Comparison of ENCODE assay signal across 8 mouse cellular contexts in genomic region chr6:126791964-126792363, GRCm38 (mm10). TPM values are rescaled to one million over a fixed set of nuclear protein-coding genes. Genes with fewer than 3 reads are reported as not detected.
A peak's percentile ranks its signal among the peaks of the same experiment; 100 is the strongest.
DNase-seq lines count a peak whose midpoint lies in the region; ATAC-seq and TF ChIP-seq lines count a peak whose summit lies in the region.

No protein-coding gene starts in this region.

- DNase-seq in forebrain, embryonic 10.5 days (ENCODE audit: extremely low spot score, low spot score) = peak; percentile 17
- DNase-seq in forebrain, embryonic 14.5 days (ENCODE audit: low spot score) = no peak
- peak; percentile 42 for DNase-seq in 3T3-L1 (ENCODE audit: low read depth, low spot score)
- DNase-seq in heart, postnatal 0 days (ENCODE audit: low spot score) = peak; percentile 28
- peak; percentile 21 to 45 for DNase-seq in layer of hippocampus, postnatal 36 days
- no peak for DNase-seq in cerebellum, adult 11-12 months

- no peak for TF ChIP-seq EP300 in heart, postnatal 0 days (IDR thresholded peaks at IDR 0.05; ENCODE audit: low read depth)

- H3K4me3 ChIP-seq in forebrain, embryonic 10.5 days = peak overlapping the region; percentile 24; the same call in 1 of the 2 replicates
- no peak overlapping the region for H3K4me3 ChIP-seq in forebrain, embryonic 14.5 days (ENCODE audit: low read depth, low read length)
- H3K4me3 ChIP-seq in brown adipose tissue, adult 24 weeks (ENCODE audit: insufficient read depth, low read depth, low read length) = peak overlapping the region; percentile 50
- peak overlapping the region; percentile 32 for H3K4me3 ChIP-seq in heart, postnatal 0 days (ENCODE audit: low read depth, low read length)
- no peak overlapping the region for H3K4me3 ChIP-seq in midbrain, embryonic 16.5 days (ENCODE audit: low read depth, low read length)

- ATAC-seq in forebrain, embryonic 14.5 days = no peak
- no peak for ATAC-seq in heart, postnatal 0 days (ENCODE audit: insufficient read depth, low read depth)
- ATAC-seq in midbrain, embryonic 16.5 days = no peak

- H3K4me1 ChIP-seq in forebrain, embryonic 10.5 days = no peaks in the 10 kb centered on the region
- H3K4me1 ChIP-seq in forebrain, embryonic 14.5 days (ENCODE audit: control insufficient read depth, insufficient read depth, low read length) = no peaks in the 10 kb centered on the region
- H3K4me1 ChIP-seq in brown adipose tissue, adult 24 weeks (ENCODE audit: control insufficient read depth, insufficient read depth, insufficient read length, low read length) = no peaks in the 10 kb centered on the region
- no peaks in the 10 kb centered on the region for H3K4me1 ChIP-seq in heart, postnatal 0 days (ENCODE audit: control insufficient read depth, insufficient read depth)
- H3K4me1 ChIP-seq in midbrain, embryonic 16.5 days (ENCODE audit: control insufficient read depth, insufficient read depth, low read length) = no peaks in the 10 kb centered on the region

- H3K27ac ChIP-seq in forebrain, embryonic 10.5 days = no peak overlapping the region
- H3K27ac ChIP-seq in forebrain, embryonic 14.5 days (ENCODE audit: low read depth, low read length) = no peak overlapping the region
- H3K27ac ChIP-seq in brown adipose tissue, adult 24 weeks (replicated peaks; ENCODE audit: low read depth, low read length) = no peak overlapping the region
- no peak overlapping the region for H3K27ac ChIP-seq in heart, postnatal 0 days (ENCODE audit: low read depth)
- no peak overlapping the region for H3K27ac ChIP-seq in midbrain, embryonic 16.5 days (ENCODE audit: low read length)

- no peak overlapping the region for H3K9ac ChIP-seq in forebrain, embryonic 14.5 days (ENCODE audit: low read length)
- H3K9ac ChIP-seq in heart, postnatal 0 days (replicated peaks; ENCODE audit: low read depth, low read length) = no peak overlapping the region
- peak overlapping the region; percentile 42; the same call in 1 of the 2 replicates for H3K9ac ChIP-seq in midbrain, embryonic 16.5 days (ENCODE audit: low read depth, low read length)

- WGBS in forebrain, embryonic 10.5 days = 33% methylated on average over 12 of the region's 12 CpGs
- 33% methylated on average over 12 of the region's 12 CpGs for WGBS in forebrain, embryonic 14.5 days
- WGBS in heart, postnatal 0 days = 27% methylated on average over 12 of the region's 12 CpGs
- 33% methylated on average over 12 of the region's 12 CpGs for WGBS in midbrain, embryonic 16.5 days

- TF ChIP-seq CTCF in heart, postnatal 0 days (IDR thresholded peaks at IDR 0.05; ENCODE audit: low read depth) = peak; percentile 54

- no peaks in the 10 kb centered on the region for H3K36me3 ChIP-seq in forebrain, embryonic 10.5 days (replicated peaks)
- no peaks in the 10 kb centered on the region for H3K36me3 ChIP-seq in forebrain, embryonic 14.5 days (ENCODE audit: control insufficient read depth, insufficient read depth, low read length)
- no peaks in the 10 kb centered on the region for H3K36me3 ChIP-seq in heart, postnatal 0 days (replicated peaks; ENCODE audit: control insufficient read depth, insufficient read depth, low read length)
- H3K36me3 ChIP-seq in midbrain, embryonic 16.5 days (ENCODE audit: control insufficient read depth, insufficient read depth, low read length) = no peaks in the 10 kb centered on the region

- H3K27me3 ChIP-seq in forebrain, embryonic 10.5 days (ENCODE audit: poor library complexity, severe bottlenecking) = no peaks in the 10 kb centered on the region
- H3K27me3 ChIP-seq in forebrain, embryonic 14.5 days (replicated peaks; ENCODE audit: control insufficient read depth, insufficient read depth, low read length) = no peaks in the 10 kb centered on the region
- no peaks in the 10 kb centered on the region for H3K27me3 ChIP-seq in heart, postnatal 0 days (ENCODE audit: control insufficient read depth, insufficient read depth, low read length)
- no peaks in the 10 kb centered on the region; the same call in 1 of the 2 replicates for H3K27me3 ChIP-seq in midbrain, embryonic 16.5 days (ENCODE audit: control insufficient read depth, insufficient read depth, low read depth, low read length)

- H3K9me3 ChIP-seq in forebrain, embryonic 10.5 days = no peaks in the 10 kb centered on the region
- peaks cover 3% of the 10 kb centered on the region; the same call in 1 of the 2 replicates for H3K9me3 ChIP-seq in forebrain, embryonic 14.5 days (replicated peaks; ENCODE audit: control insufficient read depth, low read length)
- H3K9me3 ChIP-seq in heart, postnatal 0 days (replicated peaks; ENCODE audit: control insufficient read depth, low read length) = no peaks in the 10 kb centered on the region
- no peaks in the 10 kb centered on the region for H3K9me3 ChIP-seq in midbrain, embryonic 16.5 days (replicated peaks; ENCODE audit: control insufficient read depth, low read length, poor library complexity, severe bottlenecking)

- H3K4me2 ChIP-seq in forebrain, embryonic 14.5 days (ENCODE audit: low read length) = no peak overlapping the region
- H3K4me2 ChIP-seq in heart, postnatal 0 days (ENCODE audit: low read depth, low read length) = peak overlapping the region; percentile 53
- H3K4me2 ChIP-seq in midbrain, embryonic 16.5 days (ENCODE audit: low read length) = peak overlapping the region; percentile 32

RNA-seq across cellular contexts. Expression of gene Kcna6, which starts 51.5 kb away (rescaled TPM):
- polyA plus RNA-seq in forebrain, embryonic 10.5 days (2016; fragmentation: Nextera tagmentation; extraction: Ambion mirVana) = 2.9 and 3.4 TPM in 2 replicates
- 6.7 and 9.1 TPM in 2 replicates for polyA plus RNA-seq in forebrain, embryonic 14.5 days (2014; fragmentation: Nextera tagmentation; extraction: Ambion mirVana)
- 0.63 and 0.87 TPM in 2 replicates for polyA plus RNA-seq in brown adipose tissue, adult 24 weeks (2012; ENCODE audit: insufficient read depth, insufficient read length, missing spikeins)
- total RNA-seq in heart, postnatal 0 days (2014; rRNA removed; ENCODE audit: low replicate concordance) = 0.73 and 2.7 TPM in 2 replicates
- 0.45 and 0.57 TPM in 2 replicates for polyA plus RNA-seq in heart, postnatal 0 days (2015; fragmentation: Nextera tagmentation; extraction: Ambion mirVana)
- total RNA-seq in layer of hippocampus, postnatal 36 days (2021) = 10 to 100 TPM; 47.3 to 48.4 TPM
- polyA plus RNA-seq in midbrain, embryonic 16.5 days (2015; fragmentation: Nextera tagmentation; extraction: Ambion mirVana) = 22.7 and 28.8 TPM in 2 replicates

RNA-seq across cellular contexts. Expression of gene Ndufa9, which starts 57.0 kb away (rescaled TPM):
- 186 TPM in 2 replicates for polyA plus RNA-seq in forebrain, embryonic 10.5 days (2016; fragmentation: Nextera tagmentation; extraction: Ambion mirVana)
- polyA plus RNA-seq in forebrain, embryonic 14.5 days (2014; fragmentation: Nextera tagmentation; extraction: Ambion mirVana) = 184 and 204 TPM in 2 replicates
- polyA plus RNA-seq in brown adipose tissue, adult 24 weeks (2012; ENCODE audit: insufficient read depth, insufficient read length, missing spikeins) = 523 and 772 TPM in 2 replicates
- total RNA-seq in heart, postnatal 0 days (2014; rRNA removed; ENCODE audit: low replicate concordance) = 532 and 638 TPM in 2 replicates
- 799 and 823 TPM in 2 replicates for polyA plus RNA-seq in heart, postnatal 0 days (2015; fragmentation: Nextera tagmentation; extraction: Ambion mirVana)
- total RNA-seq in layer of hippocampus, postnatal 36 days (2021) = 100 to 1,000 TPM; 146 to 148 TPM
- polyA plus RNA-seq in midbrain, embryonic 16.5 days (2015; fragmentation: Nextera tagmentation; extraction: Ambion mirVana) = 176 and 185 TPM in 2 replicates

Comparison
In these comparisons a context has a peak if more than half of its experiments do, and no peak if none do; other contexts are left out.
1. DNase-seq: peak in forebrain, embryonic 10.5 days (single experiment), 3T3-L1 (single experiment), heart, postnatal 0 days (single experiment) and layer of hippocampus, postnatal 36 days (2 of 2); none in forebrain, embryonic 14.5 days (single experiment) and cerebellum, adult 11-12 months (single experiment).
2. H3K4me3 ChIP-seq: peak in forebrain, embryonic 10.5 days (single experiment), brown adipose tissue, adult 24 weeks (single experiment) and heart, postnatal 0 days (single experiment); none in forebrain, embryonic 14.5 days (single experiment) and midbrain, embryonic 16.5 days (single experiment).